Mouse (Mus musculus) urinary bladder, postnatal 36 days (tissue): Measurements from ENCODE around the gene Ttll5.
A peak's percentile ranks its signal among the peaks of the same experiment; 100 is the strongest.

Experiments
- DNase-seq, 2 experiments: peaks; one replicate each; pipeline ENCODE4 v3.0.0; 2022; ENCODE audit warnings: low spot score in 2 of 2, mixed read lengths in 1 of 2

Ttll5 gene

GRCm38 (mm10) chr12:85839371-85840000 lies 15.0 kb downstream of the Ttll5 start:
- DNase-seq, result no peak

DNA sequence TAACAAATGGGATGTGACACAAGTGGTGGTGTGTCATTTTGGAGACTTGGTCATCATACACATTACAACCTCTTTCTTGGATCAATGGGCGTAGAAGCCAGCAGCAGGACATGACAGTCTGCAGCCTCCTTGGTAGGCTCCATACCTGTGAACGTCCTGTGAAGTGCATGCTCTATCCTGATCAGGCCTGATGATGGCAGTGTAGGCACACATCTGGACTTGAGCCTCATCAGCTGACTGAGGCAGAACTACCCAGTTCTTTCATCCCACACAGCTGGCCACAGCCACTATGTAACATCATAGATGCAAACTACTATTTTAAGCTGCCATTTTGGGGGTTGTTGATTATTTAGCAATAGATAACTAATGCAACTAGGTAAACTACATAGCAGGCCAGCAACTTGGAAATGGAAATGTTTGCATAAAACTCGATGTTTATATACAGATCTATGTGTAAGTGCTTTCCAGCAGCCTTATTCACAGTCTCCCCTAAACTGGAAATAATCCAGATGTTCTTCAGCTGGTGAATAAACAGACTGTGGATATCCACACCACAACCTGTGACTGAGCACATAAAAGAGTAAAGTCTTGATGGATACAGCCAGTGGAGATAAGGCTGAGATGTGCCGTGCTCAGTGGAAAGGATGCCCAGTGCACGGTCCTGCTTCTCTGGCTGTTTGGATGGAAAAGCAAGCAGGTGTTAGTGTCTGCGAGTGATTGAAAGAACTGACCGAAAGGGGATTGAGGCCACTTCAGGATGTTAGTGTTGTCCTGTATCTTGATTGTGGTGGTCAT lies 23.9 kb downstream of the Ttll5 start:
- peak in 1 of 2 experiments; percentile 65 for DNase-seq

DNA sequence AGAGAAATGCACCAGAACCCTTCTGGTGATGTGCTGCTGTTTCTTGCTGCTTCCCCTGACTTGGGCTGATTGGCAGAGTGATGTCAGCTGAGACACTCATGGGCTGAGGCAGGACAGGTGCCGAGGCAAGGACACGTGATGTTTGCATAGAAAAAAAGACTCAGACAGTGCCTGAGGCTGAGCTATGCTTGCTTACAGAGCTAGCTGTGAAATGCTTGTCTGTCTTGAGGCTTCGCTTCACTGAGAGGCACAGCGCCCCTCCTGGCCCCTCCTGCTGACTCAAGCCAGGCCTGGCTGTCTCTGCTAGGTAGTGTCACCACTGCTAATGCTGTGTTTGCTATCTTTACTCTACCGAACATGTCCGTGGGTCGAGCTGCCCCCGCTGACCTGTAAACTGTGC lies 26.2 kb downstream of the Ttll5 start:
- no peak for DNase-seq

DNA sequence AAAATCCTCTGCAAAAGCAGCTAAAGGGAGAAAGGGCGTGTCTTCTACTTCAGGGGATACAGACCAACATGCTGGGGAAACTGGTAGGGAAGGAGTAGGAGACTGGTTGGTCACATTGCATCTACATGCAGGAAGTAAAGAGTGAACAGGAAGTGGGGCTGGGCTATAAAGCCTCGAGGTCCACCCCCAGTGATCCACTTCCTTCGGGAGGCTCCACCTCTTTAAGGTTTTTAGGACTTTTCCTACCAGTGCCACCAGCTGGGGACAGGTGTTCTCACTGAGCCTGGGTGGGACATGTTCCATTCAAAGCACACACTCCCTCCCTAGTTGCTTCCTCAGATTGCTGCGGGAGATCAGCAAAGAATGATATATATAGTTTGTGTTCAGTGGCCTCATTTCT lies 29.4 kb downstream of the Ttll5 start:
- DNase-seq, result no peak

DNA sequence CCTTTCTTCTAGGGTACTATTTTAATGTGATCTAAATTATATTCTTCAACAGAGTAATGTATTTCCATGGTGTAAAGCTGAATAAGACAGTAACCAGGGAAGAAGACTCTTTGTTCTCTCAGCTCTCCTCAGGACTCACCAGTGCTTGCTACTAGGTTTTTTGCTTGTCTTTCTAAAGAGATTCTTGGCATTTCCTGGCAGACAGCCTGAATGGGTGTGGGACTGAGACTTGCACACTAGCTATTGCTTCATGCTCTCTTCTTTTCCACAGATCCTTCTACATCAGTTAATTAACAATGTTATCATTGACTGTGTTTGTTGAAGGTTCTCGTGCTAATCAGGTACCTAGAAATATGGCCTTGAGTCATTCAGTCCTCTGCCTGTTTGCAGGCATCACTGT lies 29.8 kb downstream of the Ttll5 start:
- peak in 1 of 2 experiments; percentile 23 for DNase-seq

DNA sequence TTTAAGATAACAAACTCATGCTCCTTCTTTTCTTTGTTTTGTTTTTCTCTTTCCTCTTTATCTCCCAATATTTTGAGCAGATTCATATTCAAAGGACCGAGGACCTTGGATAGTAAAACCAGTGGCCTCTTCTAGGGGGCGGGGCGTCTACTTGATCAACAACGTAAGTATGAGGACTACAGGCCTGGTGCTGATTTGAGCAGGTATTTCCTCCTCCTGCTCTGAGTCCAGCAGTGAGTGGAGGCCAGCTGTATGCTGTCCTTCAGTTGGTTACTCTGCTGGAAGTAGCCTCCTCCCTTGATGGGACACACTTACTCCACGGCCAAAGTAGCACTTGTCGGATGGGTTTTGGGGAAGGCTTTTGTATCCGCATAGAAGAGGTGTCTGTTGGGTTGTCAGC lies 32.8 kb downstream of the Ttll5 start:
- no peak for DNase-seq

- DNase-seq, result no peak
Measured at GRCm38 (mm10) chr12:85859111-85859510, 34.7 kb downstream of the Ttll5 start.

- DNase-seq, result peak in 1 of 2 experiments; percentile 17
Measured at GRCm38 (mm10) chr12:85859511-85860189, 35.2 kb downstream of the Ttll5 start.

GRCm38 (mm10) chr12:85862514-85862913 lies 38.1 kb downstream of the Ttll5 start:
- DNase-seq, result no peak

GRCm38 (mm10) chr12:85865526-85865925 lies 41.1 kb downstream of the Ttll5 start:
- no peak for DNase-seq

GRCm38 (mm10) chr12:85866624-85867023 lies 42.2 kb downstream of the Ttll5 start:
- no peak for DNase-seq

DNA sequence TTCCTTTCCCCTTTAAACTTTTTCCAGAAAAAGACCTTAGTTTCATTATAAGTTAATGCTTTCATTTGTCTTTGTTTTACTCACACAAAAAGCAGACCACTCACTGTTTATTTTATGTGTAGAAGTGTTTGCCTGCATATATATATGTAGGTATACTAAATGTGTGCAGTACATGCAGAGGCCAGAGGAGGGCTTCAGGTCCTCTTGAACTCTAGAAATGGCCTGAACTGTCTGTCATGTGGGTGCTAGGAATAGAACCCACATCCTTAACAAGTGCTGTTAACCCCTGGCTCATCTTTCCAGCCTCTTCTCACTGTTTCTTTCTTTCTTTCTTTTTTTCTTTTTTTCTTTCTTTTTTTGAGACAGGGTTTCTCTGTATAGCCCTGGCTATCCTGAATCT lies 42.7 kb downstream of the Ttll5 start:
- no peak for DNase-seq

DNA sequence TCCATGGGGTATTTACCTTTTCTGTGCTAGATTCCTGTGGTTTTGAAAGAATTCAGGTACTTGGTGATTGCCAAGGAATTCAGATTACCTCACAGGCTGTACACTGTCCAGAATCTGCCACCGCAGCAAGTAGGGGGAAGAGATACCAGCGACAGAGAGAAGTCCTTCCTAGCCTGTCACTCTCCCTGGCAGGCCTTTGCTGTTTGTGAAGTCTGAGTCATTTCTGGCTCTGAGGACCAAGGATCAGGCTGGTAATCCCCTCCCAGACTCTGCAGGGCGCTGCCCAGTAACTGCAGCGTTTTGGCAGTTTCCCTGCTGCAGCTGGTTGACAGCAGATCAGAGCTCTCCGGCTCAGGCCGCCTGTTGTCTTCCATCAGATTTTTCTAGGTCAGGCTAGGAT lies 45.0 kb downstream of the Ttll5 start:
- DNase-seq, result peak; percentile 40 to 44

GRCm38 (mm10) chr12:85879631-85880314 lies 55.3 kb downstream of the Ttll5 start:
- DNase-seq, result peak in 1 of 2 experiments; percentile 56

GRCm38 (mm10) chr12:85885024-85885423 lies 60.6 kb downstream of the Ttll5 start:
- no peak for DNase-seq

- DNase-seq, result no peak
Measured at GRCm38 (mm10) chr12:85890054-85890453, 65.6 kb downstream of the Ttll5 start.

DNA sequence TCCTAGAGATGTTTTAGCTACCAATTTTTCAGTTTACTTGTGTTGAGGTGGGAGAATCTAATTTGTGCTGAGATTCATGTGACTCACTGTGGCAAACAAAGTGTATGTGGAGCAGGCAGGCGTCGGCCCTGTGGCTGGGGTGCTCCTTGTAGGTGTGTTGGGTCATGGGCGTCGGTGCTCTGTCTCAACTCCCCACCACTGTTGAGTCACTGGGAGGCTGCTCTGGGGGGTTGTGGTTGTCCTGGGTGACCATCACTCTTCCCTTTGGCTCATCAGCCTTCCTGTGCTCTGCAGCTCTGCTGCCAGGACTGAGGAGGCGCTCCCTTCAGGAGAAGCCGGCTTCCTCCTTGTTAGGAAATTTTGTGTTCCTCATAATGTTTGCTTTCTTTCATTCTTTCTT lies 79.5 kb downstream of the Ttll5 start:
- no peak for DNase-seq

DNA sequence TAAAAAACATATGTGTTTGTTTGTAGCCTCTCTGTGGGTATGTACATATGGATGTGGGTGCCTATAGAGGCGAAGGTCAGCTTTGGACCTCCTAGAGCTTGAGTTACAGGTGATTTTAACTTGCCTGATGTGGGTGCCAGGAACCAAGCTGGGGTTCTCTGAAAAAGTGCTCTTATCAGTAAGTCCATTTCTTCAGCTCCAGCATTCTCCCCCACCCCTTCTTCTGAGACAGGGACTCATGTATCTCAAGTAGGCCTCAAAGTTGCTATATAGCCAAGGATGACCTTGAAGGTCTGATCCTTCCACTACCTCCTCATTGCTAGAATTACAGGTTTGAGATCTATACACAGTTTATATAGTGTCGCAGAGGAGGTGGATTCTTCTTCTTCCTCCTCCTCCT lies 81.2 kb downstream of the Ttll5 start:
- DNase-seq, result no peak

DNA sequence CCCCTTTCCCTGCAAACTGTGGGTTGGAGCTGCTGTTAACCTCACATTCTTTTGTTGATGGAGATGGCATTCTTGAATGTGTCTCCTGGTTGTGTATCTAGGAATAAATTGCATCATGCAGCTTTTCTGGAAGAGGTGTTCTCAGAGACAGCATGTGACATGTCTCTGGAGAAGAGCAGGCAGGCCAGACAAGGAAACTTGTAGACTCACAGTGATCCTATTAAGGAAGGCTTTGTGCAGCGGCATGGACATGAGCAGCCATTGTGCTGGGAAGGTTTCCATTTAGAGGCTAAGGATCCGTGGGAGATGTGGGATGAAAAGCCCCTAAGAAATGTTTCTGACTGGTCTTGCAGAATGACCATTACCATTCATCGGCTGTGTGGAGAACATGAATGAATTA lies 83.4 kb downstream of the Ttll5 start:
- DNase-seq, result no peak

DNA sequence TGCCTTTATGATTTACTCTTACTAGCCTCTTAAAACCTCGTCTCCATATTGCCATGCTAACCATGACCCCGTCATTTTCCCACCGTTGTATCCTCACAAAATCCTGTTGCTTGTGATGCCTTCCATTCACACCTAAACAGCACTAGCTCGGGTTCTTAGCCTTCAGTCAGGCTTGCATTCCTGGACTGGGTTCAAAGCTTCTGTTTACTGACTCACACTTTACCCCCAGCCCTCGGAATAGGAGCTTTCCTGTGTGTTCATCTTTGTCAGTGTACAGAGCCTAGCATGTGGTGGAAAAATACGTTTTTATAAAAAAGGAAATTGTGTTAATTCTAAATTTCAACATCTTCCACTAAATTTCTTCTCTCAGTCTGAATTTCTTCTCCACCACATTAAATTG lies 86.4 kb downstream of the Ttll5 start:
- no peak for DNase-seq

DNA sequence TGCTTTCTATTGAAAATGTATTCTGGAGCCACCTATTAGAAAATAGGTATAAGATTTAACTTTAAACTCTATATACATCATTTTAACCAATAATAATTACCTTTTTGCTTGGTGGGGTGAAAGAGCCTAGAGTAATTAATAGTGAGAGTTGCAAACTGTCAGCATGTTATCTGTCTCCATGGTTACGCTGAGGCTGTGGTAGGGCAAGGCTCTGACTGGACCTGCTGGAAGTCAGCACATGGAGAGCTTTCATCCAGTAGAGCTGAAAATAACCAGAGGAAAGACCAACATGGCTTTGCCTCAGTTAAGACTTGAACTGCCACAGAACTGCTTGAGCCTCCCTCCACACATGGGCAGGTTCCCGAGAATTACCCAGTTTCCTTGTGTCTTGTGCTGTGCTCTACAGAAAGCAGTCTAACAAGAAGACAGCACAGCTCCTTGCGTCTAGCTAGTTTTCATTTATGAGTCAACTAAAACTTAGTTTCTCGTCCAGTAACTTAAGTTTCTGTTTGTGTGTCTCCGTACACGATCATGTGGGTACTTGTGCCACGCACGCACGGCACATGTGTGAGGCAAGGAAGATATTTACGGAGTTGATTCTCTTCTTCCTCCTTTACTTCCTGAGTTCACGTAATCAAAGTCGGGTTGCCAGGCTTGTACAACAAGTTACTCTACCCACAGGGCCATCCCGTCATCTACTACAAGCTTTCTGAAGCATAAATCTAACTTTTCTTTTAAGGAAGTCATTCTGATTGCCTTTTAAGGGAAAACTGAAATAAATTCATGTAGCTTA lies 88.4 kb downstream of the Ttll5 start:
- no peak for DNase-seq
